Mouse (Mus musculus): ENCODE data around the gene Ddx41. TPM values are rescaled to one million over a fixed set of nuclear protein-coding genes. Genes with fewer than 3 reads are reported as not detected.

Ddx41 gene
- polyA plus RNA-seq, 1 experiment from 2014 or later = 56.7 TPM

- 50% methylated on average over 15 of the region's 15 CpGs for WGBS
- no peak overlapping the region for H3K4me2 ChIP-seq
- H3K4me3 ChIP-seq = no peak overlapping the region
- H3K27me3 ChIP-seq = no peaks in the 10 kb centered on the region
- no peak for ATAC-seq (ENCODE audit: insufficient number of reproducible peaks, low FRiP score, low TSS enrichment, low read depth)
- no peak overlapping the region for H3K9ac ChIP-seq
- H3K4me1 ChIP-seq = peaks cover 56% of the 10 kb centered on the region
- peaks cover 41% of the 10 kb centered on the region for H3K36me3 ChIP-seq
- 0 out of 2 replicates have a peak overlapping the region, but pooled peaks have one; percentile 59 for H3K27ac ChIP-seq
- no peaks in the 10 kb centered on the region for H3K9me3 ChIP-seq
Observed at GRCm38 (mm10) chr13:55483593-55483992, 52.9 kb downstream of the Ddx41 start.

GRCm38 (mm10) chr13:55483071-55483470 lies 53.4 kb downstream of the Ddx41 start:
- H3K9me3 ChIP-seq = no peaks in the 10 kb centered on the region
- ATAC-seq (ENCODE audit: insufficient number of reproducible peaks, low FRiP score, low TSS enrichment, low read depth) = no peak
- peak overlapping the region; percentile 59; the same call in 1 of the 2 replicates for H3K27ac ChIP-seq
- peaks cover 51% of the 10 kb centered on the region for H3K4me1 ChIP-seq
- WGBS = 53% methylated on average over 9 of the region's 9 CpGs
- H3K36me3 ChIP-seq = peaks cover 44% of the 10 kb centered on the region
- no peak overlapping the region for H3K4me2 ChIP-seq
- no peak overlapping the region for H3K9ac ChIP-seq
- no peaks in the 10 kb centered on the region for H3K27me3 ChIP-seq
- H3K4me3 ChIP-seq = no peak overlapping the region

GRCm38 (mm10) chr13:55482542-55482941 lies 53.9 kb downstream of the Ddx41 start:
- peaks cover 49% of the 10 kb centered on the region for H3K36me3 ChIP-seq
- ATAC-seq (ENCODE audit: insufficient number of reproducible peaks, low FRiP score, low TSS enrichment, low read depth) = no peak
- H3K9me3 ChIP-seq = no peaks in the 10 kb centered on the region
- no peak overlapping the region for H3K4me3 ChIP-seq
- H3K4me2 ChIP-seq = no peak overlapping the region
- H3K27ac ChIP-seq = peak overlapping the region; percentile 59; the same call in 1 of the 2 replicates
- no peaks in the 10 kb centered on the region for H3K27me3 ChIP-seq
- 55% methylated on average over 7 of the region's 7 CpGs for WGBS
- H3K9ac ChIP-seq = no peak overlapping the region
- peaks cover 47% of the 10 kb centered on the region for H3K4me1 ChIP-seq

Small RNA genes within 50 kb of the gene (microRNA-seq; reads per million reads assigned to microRNA genes)
- 0.82 reads per million for gene Mir6945

Other genes starting within 250 kb of the Ddx41 start
- gene Prelid1, start 216.2 kb downstream of the Ddx41 start, polyA plus RNA-seq (2015; fragmentation: Nextera tagmentation; extraction: Ambion mirVana) = 427 and 446 TPM in 2 replicates
- gene Rab24, start 214.7 kb downstream of the Ddx41 start, polyA plus RNA-seq (2015; fragmentation: Nextera tagmentation; extraction: Ambion mirVana) = 110 and 119 TPM in 2 replicates
- gene Mxd3, start 206.8 kb downstream of the Ddx41 start, polyA plus RNA-seq (2015; fragmentation: Nextera tagmentation; extraction: Ambion mirVana) = 43.8 and 46.2 TPM in 2 replicates
- 104 and 109 TPM in 2 replicates for gene Lman2, start 173.9 kb downstream of the Ddx41 start, polyA plus RNA-seq (2015; fragmentation: Nextera tagmentation; extraction: Ambion mirVana)
- 1.4 and 2.4 TPM in 2 replicates for gene Rgs14, start 166.9 kb downstream of the Ddx41 start, polyA plus RNA-seq (2015; fragmentation: Nextera tagmentation; extraction: Ambion mirVana)
- 0.20 TPM in 1 of 2 replicates, not detected in the other for gene Slc34a1, start 138.5 kb downstream of the Ddx41 start, polyA plus RNA-seq (2015; fragmentation: Nextera tagmentation; extraction: Ambion mirVana)
- not detected in 2 replicates for gene Pfn3, start 121.4 kb downstream of the Ddx41 start, polyA plus RNA-seq (2015; fragmentation: Nextera tagmentation; extraction: Ambion mirVana)
- gene F12, start 109.9 kb downstream of the Ddx41 start, polyA plus RNA-seq (2015; fragmentation: Nextera tagmentation; extraction: Ambion mirVana) = 0.17 TPM in 1 of 2 replicates, not detected in the other
- 34.3 and 39.0 TPM in 2 replicates for gene Grk6, start 91.6 kb downstream of the Ddx41 start, polyA plus RNA-seq (2015; fragmentation: Nextera tagmentation; extraction: Ambion mirVana)
- gene Prr7, start 72.4 kb downstream of the Ddx41 start, polyA plus RNA-seq (2015; fragmentation: Nextera tagmentation; extraction: Ambion mirVana) = 0.38 and 1.2 TPM in 2 replicates
- 162 and 172 TPM in 2 replicates for gene Dbn1, start 48.5 kb downstream of the Ddx41 start, polyA plus RNA-seq (2015; fragmentation: Nextera tagmentation; extraction: Ambion mirVana)
- gene Pdlim7, start 23.0 kb downstream of the Ddx41 start, polyA plus RNA-seq (2015; fragmentation: Nextera tagmentation; extraction: Ambion mirVana) = 147 and 213 TPM in 2 replicates
- gene Dok3, start 7.4 kb downstream of the Ddx41 start, polyA plus RNA-seq (2015; fragmentation: Nextera tagmentation; extraction: Ambion mirVana) = 4.7 and 5.7 TPM in 2 replicates
- 34.8 and 35.4 TPM in 2 replicates for gene Fam193b, start 34.5 kb upstream of the Ddx41 start, polyA plus RNA-seq (2015; fragmentation: Nextera tagmentation; extraction: Ambion mirVana)
- gene Tmed9, start 37.1 kb upstream of the Ddx41 start, polyA plus RNA-seq (2015; fragmentation: Nextera tagmentation; extraction: Ambion mirVana) = 214 and 263 TPM in 2 replicates
- gene B4galt7, start 63.2 kb upstream of the Ddx41 start, polyA plus RNA-seq (2015; fragmentation: Nextera tagmentation; extraction: Ambion mirVana) = 34.0 TPM in 2 replicates
- 56.0 and 57.8 TPM in 2 replicates for gene Caml, start 86.3 kb upstream of the Ddx41 start, polyA plus RNA-seq (2015; fragmentation: Nextera tagmentation; extraction: Ambion mirVana)
- 30.7 and 33.4 TPM in 2 replicates for gene Ddx46, start 98.4 kb upstream of the Ddx41 start, polyA plus RNA-seq (2015; fragmentation: Nextera tagmentation; extraction: Ambion mirVana)
- 47.0 and 54.3 TPM in 2 replicates for gene B230219D22Rik, start 156.5 kb upstream of the Ddx41 start, polyA plus RNA-seq (2015; fragmentation: Nextera tagmentation; extraction: Ambion mirVana)
- 101 and 103 TPM in 2 replicates for gene Txndc15, start 178.0 kb upstream of the Ddx41 start, polyA plus RNA-seq (2015; fragmentation: Nextera tagmentation; extraction: Ambion mirVana)
- gene Pcbd2, start 190.7 kb upstream of the Ddx41 start, polyA plus RNA-seq (2015; fragmentation: Nextera tagmentation; extraction: Ambion mirVana) = 44.3 and 44.5 TPM in 2 replicates
- gene Catsper3, start 247.9 kb upstream of the Ddx41 start, polyA plus RNA-seq (2015; fragmentation: Nextera tagmentation; extraction: Ambion mirVana) = 0.22 TPM in 1 of 2 replicates, not detected in the other

Measured in limb, embryonic 15.5 days (tissue).